Mouse (Mus musculus): Measurements from ENCODE around the gene Amz2.

GRCm38 (mm10) chr11:109496996-109497714 is 71.4 kb downstream of the Amz2 start:
- TF ChIP-seq CTCF (IDR thresholded peaks at IDR 0.05) = no peak
- TF ChIP-seq EP300 (IDR thresholded peaks at IDR 0.05) = no peak
